Mouse (Mus musculus) forebrain, embryonic 16.5 days (tissue): ENCODE measurements around the gene Grb14. TPM values are rescaled to one million over a fixed set of nuclear protein-coding genes. Genes with fewer than 3 reads are reported as not detected.

Experiments
- ATAC-seq: fragments of 200-750 bp; cut with Nextera tagmentation; 2 replicates; pipeline ENCODE4 v1.8.0; 2017; ENCODE audit warnings: mild to moderate bottlenecking, moderate library complexity
- H3K27ac ChIP-seq: fragments of 300-500 bp; sonication (generic); 2 replicates; pipeline ENCODE4 v1.5.1; 2014; ENCODE audit warnings: low read length, control low read depth
- H3K27me3 ChIP-seq: fragments of 300-500 bp; sonication (generic); replicated peaks from 2 replicates; pipeline ENCODE4 v1.6.1; 2014; ENCODE audit warnings: low read length; ENCODE audit not compliant: control insufficient read depth, insufficient read depth
- H3K36me3 ChIP-seq: fragments of 300-500 bp; sonication (generic); 2 replicates; pipeline ENCODE4 v1.6.1; 2014; ENCODE audit not compliant: control insufficient read depth, insufficient read depth
- H3K4me1 ChIP-seq: fragments of 300-500 bp; sonication (generic); replicated peaks from 2 replicates; pipeline ENCODE4 v1.6.1; 2014; ENCODE audit warnings: low read length; ENCODE audit not compliant: control insufficient read depth, insufficient read depth
- H3K4me2 ChIP-seq: fragments of 300-500 bp; sonication (generic); 2 replicates; pipeline ENCODE4 v1.6.1; 2014; ENCODE audit warnings: mild to moderate bottlenecking, low read length, control low read depth
- H3K4me3 ChIP-seq: fragments of 300-500 bp; sonication (generic); replicated peaks from 2 replicates; pipeline ENCODE4 v1.5.1; 2014; ENCODE audit warnings: mild to moderate bottlenecking, low read length, control low read depth
- H3K9ac ChIP-seq: fragments of 300-500 bp; sonication (generic); replicated peaks from 2 replicates; pipeline ENCODE4 v1.6.1; 2014; ENCODE audit warnings: low read depth, low read length, control low read depth
- H3K9me3 ChIP-seq: fragments of 300-500 bp; sonication (generic); 2 replicates; pipeline ENCODE4 v1.6.1; 2016; ENCODE audit warnings: low read length; ENCODE audit not compliant: control insufficient read depth
- WGBS: fragments of 180-500 bp; shearing (Covaris S2); extraction: QIAGEN DNeasy Blood & Tissue Kit; methylation state at CpG from one replicate; pipeline ENCODE4 v1.1.7; 2014; 5-methylcytosine and 5-hydroxymethylcytosine counted together
- polyA plus RNA-seq: library from polyadenylated mRNA; unstranded; fragments of >200 nt; fragmentation: Nextera tagmentation; extraction: Ambion mirVana; gene quantifications from 2 replicates; pipeline ENCODE4 v1.2.1, GENCODE M21; 2015

Grb14 gene
- polyA plus RNA-seq, 1 experiment from 2014 or later: 30.7 TPM

GRCm38 (mm10) chr2:65022363-65023240 lies 2.2 kb downstream of the Grb14 start:
- WGBS: under 1% methylated on average over 51 of the region's 71 CpGs

GRCm38 (mm10) chr2:65021691-65022362 lies 3.0 kb downstream of the Grb14 start:
- ATAC-seq: peak; percentile 12
- H3K4me2 ChIP-seq: peak overlapping the region; percentile 95
- H3K9ac ChIP-seq: peak overlapping the region; percentile 72
- H3K36me3 ChIP-seq: no peaks in the 10 kb centered on the region
- H3K27me3 ChIP-seq: no peaks in the 10 kb centered on the region
- no peaks in the 10 kb centered on the region for H3K9me3 ChIP-seq
- peaks cover 8% of the 10 kb centered on the region for H3K4me1 ChIP-seq
- peak overlapping the region; percentile 74 for H3K4me3 ChIP-seq
- WGBS: 14% methylated on average over 15 of the region's 15 CpGs
- no peak overlapping the region; the same call in 1 of the 2 replicates for H3K27ac ChIP-seq

More at GRCm38 (mm10) chr2:65022363-65023240, 2.2 kb downstream of the Grb14 start:
- ATAC-seq: peak; percentile 92
- H3K4me2 ChIP-seq: peak overlapping the region; percentile 95
- peaks cover 8% of the 10 kb centered on the region for H3K4me1 ChIP-seq
- H3K4me3 ChIP-seq: peak overlapping the region; percentile 74
- H3K27ac ChIP-seq: no peak overlapping the region
- no peaks in the 10 kb centered on the region for H3K27me3 ChIP-seq
- no peaks in the 10 kb centered on the region for H3K9me3 ChIP-seq
- no peaks in the 10 kb centered on the region for H3K36me3 ChIP-seq
- peak overlapping the region; percentile 72 for H3K9ac ChIP-seq

- Histone ChIP-seq H3K27me3 (no peaks in the 10 kb centered on the region), H3K9me3 (no peaks in the 10 kb centered on the region), H3K4me3 (no peak overlapping the region), H3K27ac (no peak overlapping the region), H3K9ac (no peak overlapping the region), H3K4me1 (peaks cover 5% of the 10 kb centered on the region), H3K4me2 (no peak overlapping the region), H3K36me3 (no peaks in the 10 kb centered on the region)
- 91% methylated on average over 2 of the region's 2 CpGs for WGBS
- ATAC-seq: no peak
These were observed 7.4 kb downstream of the Grb14 start for GRCm38 (mm10) chr2:65017375-65017774.

GRCm38 (mm10) chr2:65014552-65014951 lies 10.2 kb downstream of the Grb14 start:
- Histone ChIP-seq H3K4me2 (no peak overlapping the region), H3K36me3 (no peaks in the 10 kb centered on the region), H3K27me3 (no peaks in the 10 kb centered on the region), H3K9ac (no peak overlapping the region), H3K9me3 (no peaks in the 10 kb centered on the region), H3K4me3 (no peak overlapping the region), H3K4me1 (no peaks in the 10 kb centered on the region), H3K27ac (no peak overlapping the region)
- WGBS: 81% methylated on average over 3 of the region's 3 CpGs
- ATAC-seq: no peak

- H3K4me3 ChIP-seq: no peak overlapping the region
- H3K4me1 ChIP-seq: no peaks in the 10 kb centered on the region
- no peak for ATAC-seq
- no peaks in the 10 kb centered on the region for H3K9me3 ChIP-seq
- no peaks in the 10 kb centered on the region for H3K27me3 ChIP-seq
- 82% methylated on average over 3 of the region's 3 CpGs for WGBS
- H3K9ac ChIP-seq: no peak overlapping the region
- H3K36me3 ChIP-seq: no peaks in the 10 kb centered on the region
- H3K4me2 ChIP-seq: no peak overlapping the region
- H3K27ac ChIP-seq: no peak overlapping the region
These were observed 14.7 kb downstream of the Grb14 start for GRCm38 (mm10) chr2:65010105-65010504.

DNA sequence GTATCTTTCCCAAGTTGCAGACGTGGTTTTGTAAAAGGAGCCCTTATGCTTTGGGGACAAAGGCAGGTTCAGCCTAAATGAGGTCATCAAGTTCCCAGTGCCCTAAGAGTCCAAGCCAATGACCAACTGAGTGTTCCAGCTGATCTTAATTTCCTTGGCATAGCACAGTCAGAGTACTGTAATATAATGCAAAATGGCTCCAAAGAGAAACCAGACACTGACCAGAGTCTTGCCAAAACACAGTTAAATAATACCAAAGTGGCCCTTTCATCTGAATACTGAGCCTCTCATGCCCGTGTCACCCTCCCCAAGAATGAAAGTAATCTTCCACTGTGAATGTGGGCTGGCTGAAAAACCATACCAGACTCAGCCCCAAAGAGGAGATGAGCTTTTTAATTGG lies 17.4 kb downstream of the Grb14 start:
- Histone ChIP-seq H3K27me3 (no peaks in the 10 kb centered on the region), H3K9me3 (no peaks in the 10 kb centered on the region), H3K27ac (no peak overlapping the region), H3K9ac (no peak overlapping the region), H3K4me1 (no peaks in the 10 kb centered on the region), H3K36me3 (no peaks in the 10 kb centered on the region), H3K4me3 (no peak overlapping the region), H3K4me2 (no peak overlapping the region)
- 42% methylated on average over 2 of the region's 2 CpGs for WGBS
- no peak for ATAC-seq

DNA sequence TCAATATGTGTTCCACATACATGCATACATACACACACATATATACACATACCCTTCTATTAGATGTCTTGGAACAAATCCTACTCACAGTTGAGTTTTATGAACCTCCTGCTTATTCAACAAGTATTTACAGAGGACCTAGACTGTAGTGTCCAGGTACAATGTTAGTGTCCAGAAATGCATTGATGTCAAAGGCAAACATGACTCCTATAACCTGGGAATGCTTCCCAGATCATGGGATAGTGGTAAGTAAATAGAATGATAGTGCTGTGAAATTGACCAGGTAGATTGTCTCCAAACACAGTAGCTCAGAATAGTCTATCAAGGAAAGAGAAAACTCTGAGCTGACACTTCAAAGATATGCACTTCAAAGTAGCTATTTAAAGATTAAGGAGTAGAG lies 19.7 kb downstream of the Grb14 start:
- Histone ChIP-seq H3K4me3 (no peak overlapping the region), H3K9me3 (no peaks in the 10 kb centered on the region), H3K27me3 (no peaks in the 10 kb centered on the region), H3K27ac (no peak overlapping the region), H3K4me1 (no peaks in the 10 kb centered on the region), H3K9ac (no peak overlapping the region), H3K36me3 (no peaks in the 10 kb centered on the region), H3K4me2 (no peak overlapping the region)
- no peak for ATAC-seq

DNA sequence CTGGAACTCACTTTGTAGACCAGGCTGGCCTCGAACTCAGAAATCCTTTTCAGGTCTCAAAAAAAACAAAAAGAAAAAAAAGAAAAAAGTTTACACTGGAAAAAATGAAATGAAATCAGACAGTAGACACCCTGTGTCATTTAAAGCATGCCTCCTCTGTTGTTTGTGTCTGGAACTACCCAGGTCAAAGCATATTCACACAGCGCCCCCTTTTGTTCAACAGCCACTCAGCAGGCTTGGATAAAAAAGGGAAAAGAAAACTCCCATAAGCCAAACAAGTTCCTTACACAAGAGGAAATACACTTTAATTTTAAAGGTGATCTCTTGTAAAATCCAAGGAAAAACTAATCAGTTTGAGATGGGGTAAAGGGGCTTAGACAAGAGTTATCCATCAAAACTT lies 21.4 kb downstream of the Grb14 start:
- no peaks in the 10 kb centered on the region for H3K9me3 ChIP-seq
- WGBS: 44% methylated on average over 2 of the region's 2 CpGs
- no peak overlapping the region for H3K9ac ChIP-seq

GRCm38 (mm10) chr2:65002631-65003030 lies 22.2 kb downstream of the Grb14 start:
- Histone ChIP-seq H3K4me3 (no peak overlapping the region), H3K4me2 (no peak overlapping the region), H3K27ac (no peak overlapping the region), H3K9ac (no peak overlapping the region), H3K27me3 (no peaks in the 10 kb centered on the region), H3K9me3 (no peaks in the 10 kb centered on the region), H3K4me1 (no peaks in the 10 kb centered on the region), H3K36me3 (no peaks in the 10 kb centered on the region)
- WGBS: 94% methylated on average over 3 of the region's 3 CpGs
- ATAC-seq: no peak

More for the DNA sequence above, 21.4 kb downstream of the Grb14 start:
- H3K4me3 ChIP-seq: no peak overlapping the region
- no peak overlapping the region for H3K27ac ChIP-seq
- H3K4me1 ChIP-seq: no peaks in the 10 kb centered on the region
- no peaks in the 10 kb centered on the region for H3K27me3 ChIP-seq
- no peak for ATAC-seq
- H3K4me2 ChIP-seq: no peak overlapping the region
- H3K36me3 ChIP-seq: no peaks in the 10 kb centered on the region
